Mouse (Mus musculus) liver, adult 2 months (tissue): ENCODE measurements around the gene Msrb1.

Experiments
- CTCF ChIP-seq: fragments of 200-500 bp; IDR thresholded peaks from 2 replicates; pipeline ENCODE4 v1.5.1; 2011; ENCODE audit warnings: low read depth, low read length, control low read depth
- POLR2A ChIP-seq: fragments of 200-500 bp; IDR thresholded peaks from 2 replicates; pipeline ENCODE4 v1.6.1; 2011; ENCODE audit warnings: low read length, control low read depth; ENCODE audit not compliant: insufficient read depth; ENCODE audit errors: extremely low read depth

DNA sequence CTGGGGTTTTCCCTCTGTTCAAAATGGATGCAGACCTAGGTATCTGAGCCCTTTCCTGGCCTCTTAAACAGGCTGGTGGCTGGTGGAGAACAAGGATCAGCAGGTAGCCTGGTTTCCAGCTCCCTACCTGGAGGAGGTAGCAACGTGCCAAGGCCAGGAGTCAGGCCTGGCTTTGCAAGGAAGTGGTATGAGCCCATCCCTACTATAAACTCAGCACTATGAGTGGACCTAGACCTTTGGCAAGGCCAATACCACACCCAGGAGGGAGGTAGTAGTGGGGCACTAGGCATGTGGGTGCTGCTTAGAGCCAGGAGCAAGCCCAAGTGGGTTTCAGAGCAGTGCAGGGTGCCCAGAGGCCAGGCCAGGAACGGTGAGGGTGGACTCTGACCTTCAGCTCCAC lies 37.0 kb upstream of the Msrb1 start:
- no peak for TF ChIP-seq CTCF
- TF ChIP-seq POLR2A: no peak
